Mouse (Mus musculus): ENCODE results near the gene Zfp207.

GRCm38 (mm10) chr11:80382626-80383018 is 457 bp upstream of the Zfp207 start:
- TF ChIP-seq CTCF (IDR thresholded peaks at IDR 0.05; ENCODE audit: low read depth, low read length) = no peak
- no peak for TF ChIP-seq EP300 (IDR thresholded peaks at IDR 0.05; ENCODE audit: insufficient read depth, low read depth, low read length)
- no peak for TF ChIP-seq POLR2A (IDR thresholded peaks at IDR 0.05; ENCODE audit: insufficient read depth, low read length)
